Mouse (Mus musculus) left cerebral cortex, adult 18-20 months (tissue): ENCODE results near the gene Ptprn2. TPM values are rescaled to one million over a fixed set of nuclear protein-coding genes. Genes with fewer than 3 reads are reported as not detected.

ENCODE experiments used
- DNase-seq, 2 experiments: peaks; one replicate each; pipeline ENCODE4 v3.0.0; 2021 to 2022; ENCODE audit warnings: low spot score in 2 of 2, mixed read lengths in 1 of 2
- total RNA-seq, 2 experiments: library from RNA; stranded (reverse); gene quantifications; 2 replicates each; pipeline ENCODE4 v1.2.3; 2021

The Ptprn2 gene
- total RNA-seq, 2 experiments from 2014 or later, result 307 to 332 TPM

GRCm38 (mm10) chr12:116959164-116959563, 473.6 kb downstream of the Ptprn2 start:
- DNase-seq, result no peak

- no peak for DNase-seq
Measured at GRCm38 (mm10) chr12:116963906-116964305, 478.4 kb downstream of the Ptprn2 start.

GRCm38 (mm10) chr12:116968215-116968939, 482.9 kb downstream of the Ptprn2 start:
- DNase-seq, result peak in 1 of 2 experiments; percentile 14

GRCm38 (mm10) chr12:116975547-116975946, 490.0 kb downstream of the Ptprn2 start:
- no peak for DNase-seq

- DNase-seq, result no peak
Measured at GRCm38 (mm10) chr12:116976981-116977380, 491.5 kb downstream of the Ptprn2 start.

GRCm38 (mm10) chr12:116978201-116978600, 492.7 kb downstream of the Ptprn2 start:
- DNase-seq, result no peak

- no peak for DNase-seq
Measured at GRCm38 (mm10) chr12:116981315-116981714, 495.8 kb downstream of the Ptprn2 start.

GRCm38 (mm10) chr12:116989144-116989543, 503.6 kb downstream of the Ptprn2 start:
- DNase-seq, result no peak

GRCm38 (mm10) chr12:117001546-117002148, 516.1 kb downstream of the Ptprn2 start:
- DNase-seq, result peak; percentile 20 to 26

GRCm38 (mm10) chr12:117016753-117017595, 531.5 kb downstream of the Ptprn2 start:
- DNase-seq, result no peak

GRCm38 (mm10) chr12:117017912-117018311, 532.4 kb downstream of the Ptprn2 start:
- DNase-seq, result no peak

GRCm38 (mm10) chr12:117023235-117023634, 537.7 kb downstream of the Ptprn2 start:
- no peak for DNase-seq

- DNase-seq, result peak; percentile 18 to 36
Measured at GRCm38 (mm10) chr12:117024916-117025315, 539.4 kb downstream of the Ptprn2 start.

GRCm38 (mm10) chr12:117025676-117026075, 540.2 kb downstream of the Ptprn2 start:
- no peak for DNase-seq

GRCm38 (mm10) chr12:117027351-117027750, 541.8 kb downstream of the Ptprn2 start:
- no peak for DNase-seq

- no peak for DNase-seq
Measured at GRCm38 (mm10) chr12:117028333-117028961, 542.9 kb downstream of the Ptprn2 start.

- DNase-seq, result no peak
Measured at GRCm38 (mm10) chr12:117033172-117033571, 547.7 kb downstream of the Ptprn2 start.

GRCm38 (mm10) chr12:117034506-117034905, 549.0 kb downstream of the Ptprn2 start:
- DNase-seq, result no peak

GRCm38 (mm10) chr12:117035243-117035642, 549.7 kb downstream of the Ptprn2 start:
- DNase-seq, result peak; percentile 76 to 80

GRCm38 (mm10) chr12:117039411-117039810, 553.9 kb downstream of the Ptprn2 start:
- no peak for DNase-seq

GRCm38 (mm10) chr12:117041409-117041808, 555.9 kb downstream of the Ptprn2 start:
- no peak for DNase-seq
